11 mouse cellular contexts compared by ENCODE assay signal in genomic region chr19:25505360-25506196, GRCm38 (mm10). TPM values are rescaled to one million over a fixed set of nuclear protein-coding genes. Genes with fewer than 3 reads are reported as not detected.
DNase-seq lines count a peak whose midpoint lies in the region; ATAC-seq and TF ChIP-seq lines count a peak whose summit lies in the region.
"Had no signal": no experiment of that assay in that cellular context is flagged by ENCODE, and none has a peak within 500 bp of the region (broad histone marks: within the 10 kb centered on the region; RNA-seq: fewer than 3 reads in every experiment).

TSS of gene Dmrt1 (plus strand) at chr19:25505618.

- H3K79me2 ChIP-seq in heart, adult 2 months (replicated peaks; ENCODE audit: control insufficient read depth, insufficient read depth, low read length) = no peaks in the 10 kb centered on the region

- H3K9ac ChIP-seq in heart, embryonic 12.5 days = 0 out of 2 replicates have a peak within 1 kb of the TSS, but pooled peaks have one; percentile 19
- no peak within 1 kb of the TSS for H3K9ac ChIP-seq in heart, adult 2 months (ENCODE audit: low read depth, low read length)

- H3K4me1 ChIP-seq in heart, embryonic 12.5 days (replicated peaks) = peaks cover 19% of the 10 kb centered on the region
- H3K4me1 ChIP-seq in heart, adult 2 months (ENCODE audit: control insufficient read depth, insufficient read depth, low read length) = no peaks in the 10 kb centered on the region
- H3K4me1 ChIP-seq in hindbrain, embryonic 10.5 days (replicated peaks) = peaks cover 18% of the 10 kb centered on the region

- WGBS in heart, embryonic 12.5 days = 2% methylated on average over 64 of the region's 64 CpGs
- 2% methylated on average over 64 of the region's 64 CpGs for WGBS in heart, adult 2 months
- WGBS in hindbrain, embryonic 10.5 days = 1% methylated on average over 64 of the region's 64 CpGs

- H3K4me2 ChIP-seq in heart, embryonic 12.5 days = peak within 1 kb of the TSS; percentile 73

- no peak within 1 kb of the TSS for H3K27ac ChIP-seq in heart, embryonic 12.5 days (ENCODE audit: poor library complexity, severe bottlenecking)
- no peak within 1 kb of the TSS for H3K27ac ChIP-seq in heart, adult 2 months
- no peak within 1 kb of the TSS for H3K27ac ChIP-seq in hindbrain, embryonic 10.5 days

- 0 out of 2 replicates have a peak, but pooled peaks cover 6% of the 10 kb centered on the region for H3K9me3 ChIP-seq in heart, embryonic 12.5 days (replicated peaks)
- peaks cover 8% of the 10 kb centered on the region; the same call in 1 of the 2 replicates for H3K9me3 ChIP-seq in hindbrain, embryonic 10.5 days

- H3K27me3 ChIP-seq in heart, embryonic 12.5 days (replicated peaks) = peaks cover 73% of the 10 kb centered on the region
- peaks cover 7% of the 10 kb centered on the region for H3K27me3 ChIP-seq in heart, adult 2 months (ENCODE audit: control insufficient read depth, insufficient read depth, low read length)
- peaks cover 83% of the 10 kb centered on the region for H3K27me3 ChIP-seq in hindbrain, embryonic 10.5 days (ENCODE audit: insufficient read depth, poor library complexity, severe bottlenecking)

- H3K36me3 ChIP-seq in heart, embryonic 12.5 days = no peaks in the 10 kb centered on the region
- H3K36me3 ChIP-seq in heart, adult 2 months (ENCODE audit: control insufficient read depth, insufficient read depth, low read length) = no peaks in the 10 kb centered on the region
- no peaks in the 10 kb centered on the region for H3K36me3 ChIP-seq in hindbrain, embryonic 10.5 days

- H3K4me3 ChIP-seq in heart, embryonic 12.5 days = peak within 1 kb of the TSS; percentile 41
- H3K4me3 ChIP-seq in heart, adult 2 months = no peak within 1 kb of the TSS
- H3K4me3 ChIP-seq in hindbrain, embryonic 10.5 days = peak within 1 kb of the TSS; percentile 44

- intact Hi-C loops in heart, adult 2 months (cut with DNase I) = no loop called here

- TF ChIP-seq EP300 in heart, adult 2 months (IDR thresholded peaks at IDR 0.05; ENCODE audit: insufficient read depth, low read depth, low read length) = no peak

- ATAC-seq in heart, embryonic 12.5 days (ENCODE audit: insufficient number of reproducible peaks, low FRiP score) = no peak

- no peak for DNase-seq in heart, adult 2 months
- DNase-seq in c-Kit-positive CD71-negative TER-119-negative erythroid progenitor cells, embryonic 14.5 days (ENCODE audit: low read depth) = peak; percentile 8
- peak; percentile 46 for DNase-seq in hindbrain, embryonic 10.5 days (ENCODE audit: low spot score)
- DNase-seq in mesoderm, embryonic 11.5 days (ENCODE audit: low read depth, low spot score) = peak; percentile 33
- no peak for DNase-seq in urinary bladder, adult 2 months (ENCODE audit: low spot score)
- no peak for DNase-seq in layer of hippocampus, adult 9-10 months (ENCODE audit: low spot score)
- DNase-seq in MN1 (ENCODE audit: low spot score) = no peak

- no peak for TF ChIP-seq POLR2A in heart, adult 2 months (IDR thresholded peaks at IDR 0.05; ENCODE audit: insufficient read depth, low read depth, low read length)

- no peak for TF ChIP-seq CTCF in heart, adult 2 months (IDR thresholded peaks at IDR 0.05)

RNA-seq across cellular contexts. Expression of gene Dmrt1, which starts in this region (rescaled TPM):
- not detected in 2 replicates for polyA plus RNA-seq in heart, embryonic 12.5 days (2016; fragmentation: Nextera tagmentation; extraction: Ambion mirVana)
- total RNA-seq in heart, adult 2 months (2021) = not detected
- not detected in 2 replicates for polyA plus RNA-seq in heart, adult 2 months (2012; rRNA removed)
- not detected in 2 replicates for polyA plus RNA-seq in hindbrain, embryonic 10.5 days (2016; fragmentation: Nextera tagmentation; extraction: Ambion mirVana)
- polyA plus RNA-seq in urinary bladder, adult 2 months (2012; rRNA removed) = not detected in 2 replicates
- total RNA-seq: MEL had no signal
- polyA plus RNA-seq: gonadal fat pad, adult 2 months; spleen, adult 2 months had no signal

Comparison
In these comparisons a context has a peak if more than half of its experiments do, and no peak if none do; other contexts are left out.
1. Peak in DNase-seq and H3K4me3 ChIP-seq in hindbrain, embryonic 10.5 days; RNA of the gene not detected or under 1 TPM.
2. DNase-seq: peak in c-Kit-positive CD71-negative TER-119-negative erythroid progenitor cells, embryonic 14.5 days (single experiment) and mesoderm, embryonic 11.5 days (single experiment); none in heart, adult 2 months (0 of 2), urinary bladder, adult 2 months (single experiment), layer of hippocampus, adult 9-10 months (single experiment) and MN1 (single experiment).